Mouse (Mus musculus): Measurements from ENCODE around the gene Hbb-bh2.
"Not testable (repeated sequence)": the region's sequence is repeated elsewhere in the genome, so short reads cannot be mapped to it uniquely, and the experiment has no call there.

Hbb-bh2 gene

GRCm38 (mm10) chr7:103811223-103811845 lies 29.0 kb downstream of the Hbb-bh2 start:
- DNase-seq: no peak

- DNase-seq: no peak
These were observed 29.6 kb downstream of the Hbb-bh2 start for GRCm38 (mm10) chr7:103810746-103811145.

DNA sequence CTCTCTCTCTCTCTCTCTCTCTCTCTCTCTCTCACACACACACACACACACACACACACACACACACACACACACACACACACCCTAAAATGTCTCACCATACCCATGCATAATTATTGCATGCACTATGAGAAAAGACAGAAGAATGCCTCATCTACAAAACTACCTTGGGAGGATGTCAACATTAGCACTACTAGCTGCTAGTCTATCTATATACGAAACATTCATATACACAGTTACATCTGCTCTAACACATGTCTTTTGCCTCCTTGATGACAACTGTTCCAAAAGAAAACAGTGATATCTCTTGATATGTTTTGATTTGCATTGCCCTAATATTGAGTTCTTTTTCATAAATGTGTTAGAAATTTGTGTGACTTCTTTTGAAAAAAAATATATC lies 30.0 kb downstream of the Hbb-bh2 start:
- DNase-seq: no peak

DNA sequence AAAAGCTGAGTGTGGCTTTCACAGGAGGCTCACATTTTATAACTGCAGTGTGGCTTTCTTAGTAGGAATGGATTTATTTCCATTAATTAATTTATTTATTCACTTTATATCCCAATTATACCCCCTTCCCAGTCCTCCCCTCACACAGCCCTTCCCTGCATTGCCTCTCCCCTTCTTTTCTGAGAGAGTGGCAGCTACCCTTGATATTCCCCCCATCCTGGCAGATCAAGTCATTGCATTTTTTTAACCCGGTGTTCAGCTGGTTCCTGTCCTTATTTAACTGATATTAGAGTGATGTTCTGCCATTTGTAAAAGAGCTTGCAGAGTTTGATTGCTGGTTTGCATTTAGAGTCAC lies 30.5 kb downstream of the Hbb-bh2 start:
- DNase-seq: no peak

- no peak for DNase-seq
These were observed 31.1 kb downstream of the Hbb-bh2 start for GRCm38 (mm10) chr7:103808971-103809800.

- DNase-seq: not testable (repeated sequence)
These were observed 32.2 kb downstream of the Hbb-bh2 start for GRCm38 (mm10) chr7:103808120-103808519.

DNA sequence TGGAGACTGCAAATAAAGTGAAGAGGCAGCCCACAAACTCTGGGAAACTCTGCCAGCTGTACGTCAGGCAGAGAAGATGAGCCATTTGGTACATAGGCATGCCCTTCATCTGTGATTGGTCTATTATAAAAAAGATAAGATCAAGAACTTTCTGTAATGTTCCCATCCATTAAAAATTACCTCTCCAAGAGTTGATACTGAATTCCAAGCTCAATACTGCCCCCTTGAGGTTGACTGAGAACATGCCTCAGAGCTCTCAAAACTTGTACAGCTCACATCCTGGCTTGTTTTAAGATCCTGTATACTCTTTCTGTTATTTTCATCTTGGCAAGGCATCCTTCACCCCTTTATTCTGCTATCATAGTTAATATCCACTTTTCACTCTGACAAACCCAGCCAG lies 33.5 kb downstream of the Hbb-bh2 start:
- DNase-seq: no peak

DNA sequence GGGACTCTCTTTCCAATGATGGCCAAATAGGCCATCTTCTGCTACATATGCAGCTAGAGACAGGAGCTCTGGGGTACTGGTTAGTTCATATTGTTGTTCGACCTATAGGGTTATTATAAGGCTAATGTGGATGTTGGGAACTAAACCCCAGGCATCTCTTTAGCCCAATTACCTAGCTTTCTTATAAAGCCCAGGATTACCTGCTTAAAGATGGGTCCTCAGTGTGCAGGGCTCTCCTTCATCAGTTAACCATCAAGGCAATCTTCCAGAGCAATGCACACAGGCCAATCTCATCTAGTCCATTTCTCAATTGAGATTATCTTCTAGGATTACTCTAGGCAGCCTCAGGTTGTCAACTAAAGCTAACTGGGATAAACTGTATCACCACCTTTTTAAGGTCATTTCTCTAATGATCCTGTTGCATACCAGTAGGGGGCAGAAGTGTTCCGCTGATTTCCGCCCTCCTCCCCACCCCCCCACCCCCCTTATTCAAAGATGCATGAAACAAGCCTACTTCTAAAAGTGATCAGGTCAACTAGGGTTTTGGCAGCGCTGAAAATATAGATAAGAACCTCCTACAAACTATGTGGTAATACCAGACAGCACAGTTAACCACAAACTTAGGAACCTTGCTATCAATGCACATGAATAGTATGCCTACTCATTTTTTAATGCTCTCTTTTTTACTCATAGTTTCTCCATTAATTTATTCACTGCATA lies 47.5 kb downstream of the Hbb-bh2 start:
- DNase-seq: no peak

DNA sequence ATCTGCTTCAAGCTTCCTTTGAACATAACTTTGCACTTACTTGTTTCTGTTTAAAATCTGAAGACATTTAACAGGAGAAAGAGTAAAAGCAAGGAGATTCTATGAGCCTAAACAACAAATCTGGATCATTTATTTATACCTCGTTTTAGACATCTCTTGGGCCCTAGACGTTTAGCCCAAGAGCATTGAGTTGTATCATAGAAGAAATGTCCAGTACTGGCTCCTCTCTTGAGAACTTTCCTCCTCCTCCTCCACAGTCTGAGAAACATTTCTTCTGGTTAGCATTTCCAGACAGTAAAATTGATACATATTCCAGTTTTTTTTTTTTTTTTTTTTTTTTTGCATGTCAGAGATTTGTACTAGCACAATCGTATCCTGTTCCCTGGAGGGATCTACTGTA lies 48.6 kb downstream of the Hbb-bh2 start, which contains the start of gene Olfr67:
Gene Olfr67 (minus strand): TSS at position 101 of the 400 bp plus-strand sequence.
- DNase-seq: no peak
